Mouse (Mus musculus) monocyte, adult 2 months (primary cell): Measurements from ENCODE around the gene Fndc3b.

Source experiments
- DNase-seq, 2 experiments: peaks; one replicate each; pipeline ENCODE4 v3.0.0; 2022; ENCODE audit warnings: low spot score in 2 of 2, low read depth in 1 of 2

Gene Fndc3b

GRCm38 (mm10) chr3:27561921-27562320 is 149.2 kb downstream of the Fndc3b start:
- DNase-seq: no peak

GRCm38 (mm10) chr3:27559316-27559715 is 151.8 kb downstream of the Fndc3b start:
- DNase-seq: no peak

GRCm38 (mm10) chr3:27557100-27558004 is 153.8 kb downstream of the Fndc3b start:
- DNase-seq: no peak

- no peak for DNase-seq
These were observed 155.6 kb downstream of the Fndc3b start for GRCm38 (mm10) chr3:27555401-27555940.

- no peak for DNase-seq
These were observed 156.8 kb downstream of the Fndc3b start for GRCm38 (mm10) chr3:27554325-27554724.

GRCm38 (mm10) chr3:27553781-27554180 is 157.3 kb downstream of the Fndc3b start:
- no peak for DNase-seq

GRCm38 (mm10) chr3:27551005-27551404 is 160.1 kb downstream of the Fndc3b start:
- no peak for DNase-seq

GRCm38 (mm10) chr3:27550409-27550808 is 160.7 kb downstream of the Fndc3b start:
- no peak for DNase-seq

GRCm38 (mm10) chr3:27545651-27546050 is 165.5 kb downstream of the Fndc3b start:
- no peak for DNase-seq

- DNase-seq: no peak
These were observed 167.0 kb downstream of the Fndc3b start for GRCm38 (mm10) chr3:27544061-27544460.

- DNase-seq: no peak
These were observed 169.3 kb downstream of the Fndc3b start for GRCm38 (mm10) chr3:27541841-27542240.

GRCm38 (mm10) chr3:27541181-27541580 is 169.9 kb downstream of the Fndc3b start:
- DNase-seq: no peak

GRCm38 (mm10) chr3:27534208-27534607 is 176.9 kb downstream of the Fndc3b start:
- DNase-seq: no peak

- DNase-seq: no peak
These were observed 177.4 kb downstream of the Fndc3b start for GRCm38 (mm10) chr3:27533721-27534120.

- DNase-seq: no peak
These were observed 179.1 kb downstream of the Fndc3b start for GRCm38 (mm10) chr3:27531993-27532392.

GRCm38 (mm10) chr3:27530370-27530769 is 180.7 kb downstream of the Fndc3b start:
- no peak for DNase-seq

- no peak for DNase-seq
These were observed 181.7 kb downstream of the Fndc3b start for GRCm38 (mm10) chr3:27529221-27530051.

GRCm38 (mm10) chr3:27526991-27527390 is 184.1 kb downstream of the Fndc3b start:
- DNase-seq: no peak

GRCm38 (mm10) chr3:27523176-27523936 is 187.8 kb downstream of the Fndc3b start:
- DNase-seq: no peak

GRCm38 (mm10) chr3:27520391-27520790 is 190.7 kb downstream of the Fndc3b start:
- no peak for DNase-seq

- DNase-seq: no peak
These were observed 191.6 kb downstream of the Fndc3b start for GRCm38 (mm10) chr3:27519481-27519880.
